Mouse (Mus musculus) gastrocnemius, adult 18-20 months (tissue): ENCODE measurements around the gene Cyp2d40. TPM values are rescaled to one million over a fixed set of nuclear protein-coding genes. Genes with fewer than 3 reads are reported as not detected.

ENCODE experiments used
- microRNA-seq: library from miRNA; unstranded; fragments of <30 nt; microRNA quantifications from one replicate; pipeline ENCODE4 v1.2.0, GENCODE M21; 2021
- total RNA-seq, 2 experiments: library from RNA; stranded (reverse); gene quantifications; 2 replicates each; pipeline ENCODE4 v1.2.3; 2021

The Cyp2d40 gene
- total RNA-seq, 2 experiments from 2014 or later = not detected

Small RNA genes within 50 kb of the gene (microRNA-seq; reads per million reads assigned to microRNA genes)
- gene Gm27618 = not detected

Other genes starting within 250 kb of the Cyp2d40 start
- not detected for gene Cyp2d12, start 209.1 kb downstream of the Cyp2d40 start, total RNA-seq
- gene Cyp2d34, start 143.2 kb downstream of the Cyp2d40 start, total RNA-seq = not detected
- gene Cyp2d26, start 30.1 kb upstream of the Cyp2d40 start, total RNA-seq = under 1 TPM; 0.18 to 0.40 TPM
- gene Tcf20, start 223.7 kb upstream of the Cyp2d40 start, total RNA-seq = 10 to 100 TPM; 33.2 to 36.0 TPM